Mouse (Mus musculus): ENCODE results near the gene Ttyh3. TPM values are rescaled to one million over a fixed set of nuclear protein-coding genes. Genes with fewer than 3 reads are reported as not detected.

Ttyh3 gene
- 100 to 1,000 TPM; 105 to 114 TPM for total RNA-seq (2023)

GRCm38 (mm10) chr5:140648519-140649100 lies at the start of gene Ttyh3:
Gene Ttyh3, minus strand, starts transcription at chr5:140649031.

DNA sequence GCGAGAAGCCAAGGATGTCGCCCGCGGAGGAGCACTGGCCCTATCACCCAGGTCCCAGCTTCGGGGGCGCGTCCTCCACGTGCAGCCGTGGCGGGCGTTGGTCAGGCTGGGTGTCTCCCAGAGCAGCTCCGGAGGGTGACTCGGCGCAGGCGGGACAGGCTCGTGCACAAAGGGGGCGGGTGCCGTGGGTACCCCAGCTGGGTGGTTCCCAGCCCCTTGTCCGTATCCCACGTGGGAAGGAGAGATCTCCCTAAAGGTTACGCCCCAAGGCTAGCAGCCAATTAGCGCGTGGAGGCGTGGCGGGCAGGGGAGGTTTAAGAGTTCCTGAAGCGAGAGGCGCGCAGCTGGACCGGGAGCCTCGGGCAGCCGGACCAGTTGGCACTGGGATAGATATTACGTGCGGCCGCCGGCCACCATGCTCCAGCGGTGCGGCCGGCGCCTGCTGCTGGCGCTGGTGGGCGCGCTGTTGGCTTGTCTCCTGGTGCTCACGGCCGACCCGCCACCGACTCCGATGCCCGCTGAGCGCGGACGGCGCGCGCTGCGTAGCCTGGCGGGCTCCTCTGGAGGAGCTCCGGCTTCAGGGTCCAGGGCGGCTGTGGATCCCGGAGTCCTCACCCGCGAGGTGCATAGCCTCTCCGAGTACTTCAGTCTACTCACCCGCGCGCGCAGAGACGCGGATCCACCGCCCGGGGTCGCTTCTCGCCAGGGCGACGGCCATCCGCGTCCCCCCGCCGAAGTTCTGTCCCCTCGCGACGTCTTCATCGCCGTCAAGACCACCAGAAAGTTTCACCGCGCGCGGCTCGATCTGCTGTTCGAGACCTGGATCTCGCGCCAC lies 41.6 kb downstream of the Ttyh3 start, which contains the start of gene Lfng:
TSS of gene Lfng (plus strand) at position 320 of the 835 bp plus-strand sequence.

Other genes with a start within 250 kb of the Ttyh3 start
- gene Eif3b, start 229.7 kb downstream of the Ttyh3 start, total RNA-seq (2023) = 100 to 1,000 TPM in 1 of 2 experiments, 10 to 100 TPM in 1; 96.1 to 101 TPM
- not detected for gene Gm4869, start 203.4 kb downstream of the Ttyh3 start, total RNA-seq (2023)
- gene Chst12, start 143.5 kb downstream of the Ttyh3 start, total RNA-seq (2023) = 10 to 100 TPM; 84.5 to 90.8 TPM
- gene Grifin, start 84.0 kb downstream of the Ttyh3 start, total RNA-seq (2023) = not detected
- gene Lfng, start 41.7 kb downstream of the Ttyh3 start, total RNA-seq (2023) = 100 to 1,000 TPM; 121 to 194 TPM
- gene Iqce, start 53.3 kb upstream of the Ttyh3 start, total RNA-seq (2023) = 10 to 100 TPM; 39.1 to 43.5 TPM
- 10 to 100 TPM; 25.5 to 25.9 TPM for gene Brat1, start 56.0 kb upstream of the Ttyh3 start, total RNA-seq (2023)
- gene Amz1, start 75.1 kb upstream of the Ttyh3 start, total RNA-seq (2023) = 10 to 100 TPM; 78.1 to 86.6 TPM
- gene Gna12, start 181.4 kb upstream of the Ttyh3 start, total RNA-seq (2023) = 10 to 100 TPM; 66.9 to 69.0 TPM

Measured in monocyte, adult 59 days (primary cell).